Mouse (Mus musculus): ENCODE data around the gene Gm5617. TPM values are rescaled to one million over a fixed set of nuclear protein-coding genes. Genes with fewer than 3 reads are reported as not detected.
"Not testable (repeated sequence)": the region's sequence is repeated elsewhere in the genome, so short reads cannot be mapped to it uniquely, and the experiment has no call there.

The Gm5617 gene
- polyA plus RNA-seq, 1 experiment from 2014 or later: 29.2 TPM

- no peak overlapping the region for H3K4me2 ChIP-seq (ENCODE audit: low read depth, low read length)
- no peaks in the 10 kb centered on the region for H3K4me1 ChIP-seq (ENCODE audit: control insufficient read depth, insufficient read depth, low read length)
- no peak overlapping the region for H3K27ac ChIP-seq (ENCODE audit: low read length)
- WGBS: 68% methylated on average over 3 of the region's 3 CpGs
- H3K9me3 ChIP-seq (replicated peaks; ENCODE audit: control insufficient read depth, low read length): peaks cover 5% of the 10 kb centered on the region; the same call in 1 of the 2 replicates
- no peak overlapping the region for H3K4me3 ChIP-seq (replicated peaks; ENCODE audit: low read length)
- H3K9ac ChIP-seq (ENCODE audit: low read length): no peak overlapping the region
- peaks cover 8% of the 10 kb centered on the region for H3K36me3 ChIP-seq (ENCODE audit: control insufficient read depth, insufficient read depth, low read length)
- ATAC-seq (ENCODE audit: insufficient read depth, low FRiP score): no peak
- no peaks in the 10 kb centered on the region for H3K27me3 ChIP-seq (ENCODE audit: control insufficient read depth, insufficient read depth, low read length)
These were observed 28.4 kb upstream of the Gm5617 start for GRCm38 (mm10) chr9:48466804-48467203.

GRCm38 (mm10) chr9:48467471-48467870 is 27.8 kb upstream of the Gm5617 start:
- H3K27ac ChIP-seq (ENCODE audit: low read length); H3K27me3 ChIP-seq (ENCODE audit: control insufficient read depth, insufficient read depth, low read length); H3K36me3 ChIP-seq (ENCODE audit: control insufficient read depth, insufficient read depth, low read length); H3K4me2 ChIP-seq (ENCODE audit: low read depth, low read length); ATAC-seq (ENCODE audit: insufficient read depth, low FRiP score); H3K9ac ChIP-seq (ENCODE audit: low read length); H3K9me3 ChIP-seq (replicated peaks; ENCODE audit: control insufficient read depth, low read length); H3K4me3 ChIP-seq (replicated peaks; ENCODE audit: low read length); H3K4me1 ChIP-seq (ENCODE audit: control insufficient read depth, insufficient read depth, low read length): not testable (repeated sequence)
- 91% methylated on average over 5 of the region's 5 CpGs for WGBS

- H3K4me1 ChIP-seq (ENCODE audit: control insufficient read depth, insufficient read depth, low read length): no peaks in the 10 kb centered on the region
- no peak for ATAC-seq (ENCODE audit: insufficient read depth, low FRiP score)
- 81% methylated on average over 15 of the region's 15 CpGs for WGBS
- no peaks in the 10 kb centered on the region for H3K9me3 ChIP-seq (replicated peaks; ENCODE audit: control insufficient read depth, low read length)
- H3K27ac ChIP-seq (ENCODE audit: low read length): no peak overlapping the region
- no peak overlapping the region for H3K9ac ChIP-seq (ENCODE audit: low read length)
- no peak overlapping the region for H3K4me3 ChIP-seq (replicated peaks; ENCODE audit: low read length)
- H3K27me3 ChIP-seq (ENCODE audit: control insufficient read depth, insufficient read depth, low read length): no peaks in the 10 kb centered on the region
- no peak overlapping the region for H3K4me2 ChIP-seq (ENCODE audit: low read depth, low read length)
- H3K36me3 ChIP-seq (ENCODE audit: control insufficient read depth, insufficient read depth, low read length): peaks cover under 1% of the 10 kb centered on the region; the same call in 1 of the 2 replicates
These were observed 22.7 kb upstream of the Gm5617 start for GRCm38 (mm10) chr9:48472441-48473025.

GRCm38 (mm10) chr9:48473131-48473530 is 22.1 kb upstream of the Gm5617 start:
- H3K4me3 ChIP-seq (replicated peaks; ENCODE audit: low read length): no peak overlapping the region
- H3K9ac ChIP-seq (ENCODE audit: low read length): no peak overlapping the region
- H3K36me3 ChIP-seq (ENCODE audit: control insufficient read depth, insufficient read depth, low read length): no peaks in the 10 kb centered on the region
- H3K4me1 ChIP-seq (ENCODE audit: control insufficient read depth, insufficient read depth, low read length): no peaks in the 10 kb centered on the region
- WGBS: 90% methylated on average over 12 of the region's 12 CpGs
- no peaks in the 10 kb centered on the region for H3K27me3 ChIP-seq (ENCODE audit: control insufficient read depth, insufficient read depth, low read length)
- ATAC-seq (ENCODE audit: insufficient read depth, low FRiP score): no peak
- no peaks in the 10 kb centered on the region for H3K9me3 ChIP-seq (replicated peaks; ENCODE audit: control insufficient read depth, low read length)
- H3K27ac ChIP-seq (ENCODE audit: low read length): no peak overlapping the region
- H3K4me2 ChIP-seq (ENCODE audit: low read depth, low read length): no peak overlapping the region

GRCm38 (mm10) chr9:48474367-48474766 is 20.9 kb upstream of the Gm5617 start:
- no peak overlapping the region for H3K4me2 ChIP-seq (ENCODE audit: low read depth, low read length)
- H3K27ac ChIP-seq (ENCODE audit: low read length): no peak overlapping the region
- H3K4me3 ChIP-seq (replicated peaks; ENCODE audit: low read length): no peak overlapping the region
- no peak for ATAC-seq (ENCODE audit: insufficient read depth, low FRiP score)
- no peaks in the 10 kb centered on the region for H3K27me3 ChIP-seq (ENCODE audit: control insufficient read depth, insufficient read depth, low read length)
- WGBS: 90% methylated on average over 9 of the region's 9 CpGs
- H3K9ac ChIP-seq (ENCODE audit: low read length): no peak overlapping the region
- no peaks in the 10 kb centered on the region for H3K36me3 ChIP-seq (ENCODE audit: control insufficient read depth, insufficient read depth, low read length)
- H3K4me1 ChIP-seq (ENCODE audit: control insufficient read depth, insufficient read depth, low read length): no peaks in the 10 kb centered on the region
- H3K9me3 ChIP-seq (replicated peaks; ENCODE audit: control insufficient read depth, low read length): no peaks in the 10 kb centered on the region

GRCm38 (mm10) chr9:48476236-48477165 is 18.7 kb upstream of the Gm5617 start:
- H3K4me2 ChIP-seq (ENCODE audit: low read depth, low read length): no peak overlapping the region
- no peak overlapping the region for H3K27ac ChIP-seq (ENCODE audit: low read length)
- H3K9ac ChIP-seq (ENCODE audit: low read length): no peak overlapping the region
- H3K36me3 ChIP-seq (ENCODE audit: control insufficient read depth, insufficient read depth, low read length): no peaks in the 10 kb centered on the region
- H3K27me3 ChIP-seq (ENCODE audit: control insufficient read depth, insufficient read depth, low read length): no peaks in the 10 kb centered on the region
- no peak overlapping the region for H3K4me3 ChIP-seq (replicated peaks; ENCODE audit: low read length)
- WGBS: 80% methylated on average over 10 of the region's 10 CpGs
- H3K9me3 ChIP-seq (replicated peaks; ENCODE audit: control insufficient read depth, low read length): no peaks in the 10 kb centered on the region
- no peak for ATAC-seq (ENCODE audit: insufficient read depth, low FRiP score)
- H3K4me1 ChIP-seq (ENCODE audit: control insufficient read depth, insufficient read depth, low read length): 0 out of 2 replicates have a peak, but pooled peaks cover 2% of the 10 kb centered on the region

GRCm38 (mm10) chr9:48478808-48479207 is 16.4 kb upstream of the Gm5617 start:
- no peak for ATAC-seq (ENCODE audit: insufficient read depth, low FRiP score)
- WGBS: 85% methylated on average over 4 of the region's 4 CpGs
- H3K4me2 ChIP-seq (ENCODE audit: low read depth, low read length): no peak overlapping the region

GRCm38 (mm10) chr9:48479838-48480410 is 15.3 kb upstream of the Gm5617 start:
- 7% methylated on average over 25 of the region's 25 CpGs for WGBS
- Histone ChIP-seq H3K4me1 (ENCODE audit: control insufficient read depth, insufficient read depth, low read length) (0 out of 2 replicates have a peak, but pooled peaks cover 2% of the 10 kb centered on the region), H3K9ac (ENCODE audit: low read length) (peak overlapping the region; percentile 85), H3K27me3 (ENCODE audit: control insufficient read depth, insufficient read depth, low read length) (no peaks in the 10 kb centered on the region), H3K4me3 (replicated peaks; ENCODE audit: low read length) (peak overlapping the region; percentile 86), H3K36me3 (ENCODE audit: control insufficient read depth, insufficient read depth, low read length) (no peaks in the 10 kb centered on the region), H3K4me2 (ENCODE audit: low read depth, low read length) (peak overlapping the region; percentile 70), H3K27ac (ENCODE audit: low read length) (no peak overlapping the region), H3K9me3 (replicated peaks; ENCODE audit: control insufficient read depth, low read length) (no peaks in the 10 kb centered on the region)
- peak; percentile 29 for ATAC-seq (ENCODE audit: insufficient read depth, low FRiP score)

More at GRCm38 (mm10) chr9:48478808-48479207, 16.4 kb upstream of the Gm5617 start:
- H3K9ac ChIP-seq (ENCODE audit: low read length): no peak overlapping the region
- H3K4me1 ChIP-seq (ENCODE audit: control insufficient read depth, insufficient read depth, low read length): 0 out of 2 replicates have a peak, but pooled peaks cover 2% of the 10 kb centered on the region
- H3K9me3 ChIP-seq (replicated peaks; ENCODE audit: control insufficient read depth, low read length): no peaks in the 10 kb centered on the region
- H3K27ac ChIP-seq (ENCODE audit: low read length): no peak overlapping the region
- no peaks in the 10 kb centered on the region for H3K36me3 ChIP-seq (ENCODE audit: control insufficient read depth, insufficient read depth, low read length)
- no peaks in the 10 kb centered on the region for H3K27me3 ChIP-seq (ENCODE audit: control insufficient read depth, insufficient read depth, low read length)
- H3K4me3 ChIP-seq (replicated peaks; ENCODE audit: low read length): no peak overlapping the region

All from stomach, embryonic 16.5 days (tissue).